Mouse (Mus musculus) kidney, postnatal 0 days (tissue): ENCODE results near the gene Cdk5rap3. TPM values are rescaled to one million over a fixed set of nuclear protein-coding genes. Genes with fewer than 3 reads are reported as not detected.

ENCODE experiments used
- ATAC-seq: fragments of 200-750 bp; cut with Nextera tagmentation; replicated peaks from 2 replicates; pipeline ENCODE4 v1.8.0; 2017; ENCODE audit warnings: low read depth, moderate number of reproducible peaks, moderate TSS enrichment, moderate library complexity; ENCODE audit not compliant: low FRiP score
- DNase-seq: peaks from one replicate; pipeline ENCODE4 v3.0.0-alpha.2; 2016; ENCODE audit warnings: low spot score
- H3K27ac ChIP-seq: fragments of 300-500 bp; sonication (generic); 2 replicates; pipeline ENCODE4 v1.5.1; 2014; ENCODE audit warnings: mild to moderate bottlenecking
- H3K27me3 ChIP-seq: fragments of 300-500 bp; sonication (generic); 2 replicates; pipeline ENCODE4 v1.6.1; 2014; ENCODE audit warnings: low read length, mixed read lengths; ENCODE audit not compliant: insufficient read depth
- H3K36me3 ChIP-seq: fragments of 300-500 bp; sonication (generic); 2 replicates; pipeline ENCODE4 v1.6.1; 2014; ENCODE audit warnings: low read length, mixed read lengths; ENCODE audit not compliant: insufficient read depth
- H3K4me1 ChIP-seq: fragments of 300-500 bp; sonication (generic); replicated peaks from 2 replicates; pipeline ENCODE4 v1.6.1; 2014; ENCODE audit warnings: antibody characterized with exemption, low read length, mixed read lengths; ENCODE audit not compliant: insufficient read depth
- H3K4me2 ChIP-seq: fragments of 300-500 bp; sonication (generic); 2 replicates; pipeline ENCODE4 v1.6.1; 2014; ENCODE audit warnings: mild to moderate bottlenecking, low read length, moderate library complexity, mixed read lengths
- H3K4me3 ChIP-seq: fragments of 300-500 bp; sonication (generic); replicated peaks from 2 replicates; pipeline ENCODE4 v1.5.1; 2014; ENCODE audit warnings: low read depth, low read length
- H3K9ac ChIP-seq: fragments of 300-500 bp; sonication (generic); 2 replicates; pipeline ENCODE4 v1.6.1; 2014; ENCODE audit warnings: low read depth, low read length
- H3K9me3 ChIP-seq: fragments of 300-500 bp; sonication (generic); replicated peaks from 2 replicates; pipeline ENCODE4 v1.6.1; 2016; ENCODE audit warnings: low read length, inconsistent platforms, mixed read lengths
- CTCF ChIP-seq: IDR thresholded peaks from 2 replicates; pipeline ENCODE4 v1.5.1; 2016; ENCODE audit warnings: antibody characterized with exemption, low read depth, mild to moderate bottlenecking, moderate library complexity
- WGBS: fragments of 180-500 bp; shearing (Covaris S2); extraction: QIAGEN DNeasy Blood & Tissue Kit; methylation state at CpG from one replicate; pipeline ENCODE4 v1.1.7; 2014; 5-methylcytosine and 5-hydroxymethylcytosine counted together
- polyA plus RNA-seq: library from polyadenylated mRNA; unstranded; fragments of >200 nt; fragmentation: Nextera tagmentation; extraction: Ambion mirVana; gene quantifications from 2 replicates; pipeline ENCODE4 v1.2.1, GENCODE M21; 2015

The Cdk5rap3 gene
- polyA plus RNA-seq, 1 experiment from 2014 or later = 77.8 TPM

DNA sequence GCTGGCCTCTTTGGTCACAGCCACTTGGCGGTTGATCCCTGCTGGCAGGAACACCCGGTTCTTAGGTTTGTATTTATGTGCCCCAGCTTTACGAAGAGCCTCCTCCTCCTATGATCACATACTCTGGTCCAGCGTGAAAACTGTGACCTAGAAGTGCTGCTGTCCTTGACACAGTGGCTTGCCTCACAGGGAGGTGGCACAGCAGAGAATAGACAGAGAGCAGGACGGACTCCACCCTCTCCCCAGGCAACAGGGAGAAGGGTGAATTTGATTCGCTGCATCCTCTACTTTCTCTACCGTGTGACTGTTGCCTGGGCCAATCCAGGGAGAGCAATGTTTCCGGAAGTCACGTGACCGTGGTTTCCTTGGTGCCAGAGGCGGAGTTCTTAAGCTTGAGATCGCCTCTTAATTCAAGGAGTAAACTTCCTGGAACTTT is 18.6 kb upstream of the Cdk5rap3 start:
- Histone ChIP-seq H3K9ac (no peak overlapping the region), H3K4me3 (no peak overlapping the region)
- WGBS = 25% methylated on average over 12 of the region's 12 CpGs

DNA sequence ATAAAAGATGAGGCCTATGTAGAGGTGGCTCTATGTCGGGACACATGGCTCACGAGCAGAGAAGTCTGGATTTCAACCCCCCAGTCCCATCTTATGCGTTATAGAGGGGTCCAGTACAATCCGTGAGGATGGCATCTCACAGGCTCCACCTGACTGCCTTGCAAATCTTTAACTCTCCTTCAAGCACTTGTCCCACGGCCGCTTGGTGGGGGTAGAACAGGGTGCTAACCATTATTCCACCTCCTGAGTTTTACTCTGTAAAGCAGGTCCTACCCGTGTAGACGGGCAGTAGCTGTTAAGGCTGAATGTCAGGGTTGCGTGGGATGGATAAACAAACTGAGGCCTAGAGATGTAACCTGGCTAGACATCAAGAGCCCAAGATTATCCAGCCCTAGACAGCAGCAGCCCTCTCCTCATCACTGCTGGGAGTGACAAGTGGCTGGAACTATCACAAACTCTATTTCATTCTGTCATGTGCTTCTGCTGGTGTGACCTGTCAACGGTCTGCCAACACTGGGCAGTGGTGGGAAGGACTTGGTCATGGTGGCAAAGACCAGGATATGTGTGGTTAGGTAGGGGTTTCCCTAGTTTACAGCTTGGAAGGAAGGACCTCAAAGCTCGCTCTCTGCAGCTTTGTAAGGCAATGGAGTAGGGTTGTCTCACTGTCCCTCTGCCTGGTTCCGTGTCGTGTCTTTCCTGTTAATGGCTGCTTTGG is 17.4 kb upstream of the Cdk5rap3 start:
- peak overlapping the region; percentile 15; the same call in 1 of the 2 replicates for H3K27ac ChIP-seq
- 0 out of 2 replicates have a peak, but pooled peaks cover 10% of the 10 kb centered on the region for H3K4me1 ChIP-seq
- H3K4me2 ChIP-seq = no peak overlapping the region
- ATAC-seq (no peak), DNase-seq (no peak)
- H3K9me3 ChIP-seq = no peaks in the 10 kb centered on the region
- no peaks in the 10 kb centered on the region for H3K27me3 ChIP-seq
- H3K36me3 ChIP-seq = no peaks in the 10 kb centered on the region
- no peak for TF ChIP-seq CTCF
- no peak overlapping the region for H3K9ac ChIP-seq
- no peak overlapping the region for H3K4me3 ChIP-seq
- 72% methylated on average over 13 of the region's 13 CpGs for WGBS

More for the DNA sequence above, 18.6 kb upstream of the Cdk5rap3 start:
- H3K9me3 ChIP-seq = no peaks in the 10 kb centered on the region
- DNase-seq (peak; percentile 95), ATAC-seq (peak; percentile 83)
- H3K27ac ChIP-seq = peak overlapping the region; percentile 32; the same call in 1 of the 2 replicates
- 0 out of 2 replicates have a peak, but pooled peaks cover 8% of the 10 kb centered on the region for H3K4me1 ChIP-seq
- no peaks in the 10 kb centered on the region for H3K36me3 ChIP-seq
- no peak for TF ChIP-seq CTCF
- H3K4me2 ChIP-seq = peak overlapping the region; percentile 38; the same call in 1 of the 2 replicates
- H3K27me3 ChIP-seq = no peaks in the 10 kb centered on the region

DNA sequence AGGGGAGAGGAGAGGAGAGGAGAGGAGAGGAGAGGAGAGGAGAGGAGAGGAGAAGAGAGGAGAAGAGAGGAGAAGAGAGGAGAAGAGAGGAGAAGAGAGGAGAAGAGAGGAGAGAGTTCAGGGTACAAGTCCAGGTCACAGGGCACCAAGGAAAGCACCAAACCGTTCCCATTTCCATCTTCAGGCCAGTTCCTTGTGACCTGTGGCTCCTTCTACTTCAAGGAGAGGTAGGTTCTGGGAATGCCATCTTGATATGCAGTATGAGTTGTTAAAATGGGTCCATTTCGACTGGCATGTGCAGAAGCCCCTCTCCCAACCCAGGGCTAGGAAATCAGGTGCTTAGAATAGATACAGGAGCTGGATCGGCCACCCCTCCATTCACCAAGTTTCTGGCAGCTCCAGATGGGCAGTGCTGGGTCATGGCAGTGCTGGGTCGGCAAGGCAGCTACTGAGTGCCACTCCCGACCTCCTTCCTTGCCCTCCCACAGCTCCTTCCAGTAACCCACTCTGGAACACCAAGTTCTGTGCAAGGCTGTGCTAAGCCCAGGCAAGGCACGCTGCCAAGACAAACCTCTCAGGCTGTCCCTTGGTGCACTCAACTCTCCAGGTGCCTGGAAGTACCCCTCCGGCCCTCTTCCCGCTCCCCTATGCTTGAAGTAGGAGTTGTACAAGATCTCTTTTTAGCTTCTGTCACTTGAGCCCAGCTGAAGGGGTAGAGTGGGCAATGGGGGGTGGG is 15.2 kb upstream of the Cdk5rap3 start:
- 37% methylated on average over 8 of the region's 8 CpGs for WGBS
- ATAC-seq = no peak
- H3K4me2 ChIP-seq = peak overlapping the region; percentile 36; the same call in 1 of the 2 replicates
- no peak overlapping the region for H3K9ac ChIP-seq
- TF ChIP-seq CTCF = no peak
- H3K27ac ChIP-seq = peak overlapping the region; percentile 68
- no peaks in the 10 kb centered on the region for H3K36me3 ChIP-seq
- H3K9me3 ChIP-seq = no peaks in the 10 kb centered on the region
- no peaks in the 10 kb centered on the region for H3K27me3 ChIP-seq
- 0 out of 2 replicates have a peak, but pooled peaks cover 15% of the 10 kb centered on the region for H3K4me1 ChIP-seq
- no peak for DNase-seq
- H3K4me3 ChIP-seq = 0 out of 2 replicates have a peak overlapping the region, but pooled peaks have one; percentile 7

DNA sequence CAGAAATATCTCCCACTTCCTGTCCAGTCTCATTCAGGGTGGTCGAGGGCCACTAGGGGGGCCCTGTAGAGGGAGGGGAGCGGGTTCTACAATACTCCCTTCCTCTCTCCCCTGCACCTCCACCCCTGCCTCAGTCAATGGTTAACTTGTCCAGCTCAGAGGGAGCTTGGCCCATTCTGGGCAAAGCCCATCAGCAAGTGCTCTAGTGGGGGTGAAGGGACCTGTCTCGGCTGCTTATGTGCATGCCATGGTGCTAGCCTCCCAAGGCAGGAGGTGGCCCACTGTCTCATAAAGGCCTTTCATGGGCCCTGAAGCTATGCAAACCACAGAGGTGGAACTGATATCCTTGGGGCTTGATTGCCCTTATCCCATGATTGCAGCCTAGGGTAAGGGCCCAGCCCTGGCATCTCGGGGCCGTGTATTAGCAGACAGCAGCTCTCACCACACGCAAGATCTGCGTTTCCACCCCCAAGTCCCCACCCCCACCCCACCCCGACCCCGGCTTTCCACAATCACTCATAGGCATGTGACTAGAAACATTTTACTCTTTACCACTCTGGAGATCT is 13.6 kb upstream of the Cdk5rap3 start:
- H3K9ac ChIP-seq = peak overlapping the region; percentile 65
- H3K27me3 ChIP-seq = no peaks in the 10 kb centered on the region
- no peaks in the 10 kb centered on the region for H3K9me3 ChIP-seq
- no peak for TF ChIP-seq CTCF
- WGBS = 53% methylated on average over 9 of the region's 9 CpGs
- no peak for DNase-seq
- H3K4me2 ChIP-seq = peak overlapping the region; percentile 55
- peak overlapping the region; percentile 34 for H3K4me3 ChIP-seq
- H3K27ac ChIP-seq = peak overlapping the region; percentile 97
- no peaks in the 10 kb centered on the region for H3K36me3 ChIP-seq
- H3K4me1 ChIP-seq = 0 out of 2 replicates have a peak, but pooled peaks cover 15% of the 10 kb centered on the region
- peak; percentile 79 for ATAC-seq

DNA sequence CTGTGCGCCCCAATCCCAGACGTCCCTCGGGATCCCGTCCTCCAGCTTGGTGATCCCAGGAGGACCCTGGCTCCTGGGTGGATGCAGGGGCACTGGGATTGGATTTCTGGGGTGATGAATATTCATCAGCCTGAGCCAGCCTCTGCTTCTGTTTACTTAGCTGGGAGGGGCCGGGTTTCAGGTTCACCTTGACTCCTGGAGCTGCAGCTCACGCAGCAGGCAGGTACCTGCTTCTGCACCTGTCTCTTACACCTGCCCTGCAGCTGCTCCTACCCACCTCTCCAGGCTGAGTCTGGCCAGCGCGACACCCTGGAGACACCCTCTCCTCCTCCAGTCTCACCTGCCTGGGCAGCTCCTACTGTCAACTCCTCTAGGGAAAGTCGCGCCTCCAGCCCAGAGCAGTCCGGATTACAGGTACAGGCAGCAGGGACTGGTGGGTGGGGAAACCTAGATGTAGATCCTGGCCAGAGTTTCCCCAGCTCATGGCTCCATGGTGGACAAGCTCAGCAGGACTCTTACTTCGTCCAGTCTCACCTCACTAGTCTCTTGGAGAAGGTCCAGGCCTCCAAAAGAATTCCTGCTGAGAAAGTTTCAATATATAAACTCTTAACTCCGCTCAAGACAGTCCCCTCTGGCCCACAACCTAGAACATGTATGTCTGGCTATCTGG is 12.9 kb upstream of the Cdk5rap3 start:
- ATAC-seq = peak; percentile 82
- Histone ChIP-seq H3K4me2 (peak overlapping the region; percentile 55), H3K9ac (peak overlapping the region; percentile 65), H3K27ac (peak overlapping the region; percentile 97), H3K4me3 (peak overlapping the region; percentile 34), H3K4me1 (0 out of 2 replicates have a peak, but pooled peaks cover 15% of the 10 kb centered on the region), H3K36me3 (no peaks in the 10 kb centered on the region), H3K27me3 (no peaks in the 10 kb centered on the region), H3K9me3 (no peaks in the 10 kb centered on the region)
- 10% methylated on average over 13 of the region's 13 CpGs for WGBS
- DNase-seq = peak; percentile 56
- TF ChIP-seq CTCF = no peak
